Mouse (Mus musculus) pancreas, adult 10 weeks (tissue): ENCODE data around the gene Tap2. TPM values are rescaled to one million over a fixed set of nuclear protein-coding genes. Genes with fewer than 3 reads are reported as not detected.

Experiments
- polyA plus RNA-seq: library from polyadenylated mRNA; stranded (reverse); fragments of 350-450 nt; fragmentation: Illumina TruSeq; extraction: RNeasy Lipid Tissue Mini Kit (QIAGEN cat#74804); gene quantifications from one replicate; pipeline ENCODE4 v1.2.3, GENCODE M21; 2015; ENCODE audit warnings: low read depth, low replicate concordance; ENCODE audit not compliant: insufficient read depth

Tap2 gene
- polyA plus RNA-seq = 9.1 TPM

DNA sequence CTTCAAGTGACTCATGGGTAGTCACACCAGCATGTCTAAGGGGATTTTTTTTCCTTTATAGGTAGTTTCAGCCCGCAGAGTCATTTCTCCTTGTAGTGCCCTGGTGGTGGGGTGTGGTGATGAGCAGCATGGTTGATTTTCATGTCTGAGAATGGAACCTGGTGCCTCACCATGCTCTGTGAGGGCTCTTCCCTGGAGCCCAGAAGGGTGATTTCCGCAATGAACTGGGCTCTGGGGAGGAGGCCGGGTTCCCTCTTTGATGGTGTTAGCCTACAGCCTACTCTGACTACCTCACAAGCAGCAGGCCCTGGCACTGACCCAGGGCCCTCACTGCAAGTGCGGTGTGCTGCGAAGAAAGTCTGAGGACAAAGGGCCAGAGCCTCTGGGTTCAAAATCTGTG lies at the start of gene Tap2:
Tap2 (plus strand) TSS at position 84 of the 400 bp plus-strand sequence.

DNA sequence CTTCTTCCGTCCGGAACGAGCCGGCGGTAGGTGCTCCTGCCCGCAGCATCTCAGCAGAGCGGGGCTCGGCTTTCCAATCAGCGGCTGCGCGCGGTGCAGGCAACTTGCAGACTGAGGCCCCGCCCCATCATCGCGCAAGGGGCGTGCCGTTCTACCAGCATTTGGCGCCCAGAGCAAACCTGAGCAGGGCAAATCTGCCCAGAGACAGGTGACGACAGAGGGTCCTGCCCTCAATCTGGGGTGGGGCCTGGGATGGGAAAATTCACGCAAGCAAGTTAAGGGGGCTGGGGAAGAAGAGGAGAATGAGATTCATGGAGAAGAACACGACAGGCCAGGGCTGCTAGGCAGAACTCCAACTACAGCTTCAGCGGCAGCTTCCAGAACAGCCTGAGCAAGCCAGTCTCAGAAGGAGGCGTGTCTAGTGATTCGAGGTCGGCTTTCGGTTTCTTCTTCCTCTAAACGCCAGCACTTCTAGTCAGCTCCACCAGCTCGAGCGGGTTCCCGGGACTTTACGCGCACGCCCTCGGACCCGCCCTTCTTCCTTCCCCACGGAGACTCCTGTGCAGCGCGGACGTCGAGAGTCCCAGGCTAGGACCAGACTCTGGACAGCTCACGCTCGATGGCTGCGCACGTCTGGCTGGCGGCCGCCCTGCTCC lies 15.9 kb upstream of the Tap2 start, which contains the start of the genes Tap1 and Psmb9:
Tap1 (plus strand) TSS at position 293 of the 656 bp plus-strand sequence.
Psmb9 (minus strand) TSS at position 504 of the 656 bp plus-strand sequence.

DNA sequence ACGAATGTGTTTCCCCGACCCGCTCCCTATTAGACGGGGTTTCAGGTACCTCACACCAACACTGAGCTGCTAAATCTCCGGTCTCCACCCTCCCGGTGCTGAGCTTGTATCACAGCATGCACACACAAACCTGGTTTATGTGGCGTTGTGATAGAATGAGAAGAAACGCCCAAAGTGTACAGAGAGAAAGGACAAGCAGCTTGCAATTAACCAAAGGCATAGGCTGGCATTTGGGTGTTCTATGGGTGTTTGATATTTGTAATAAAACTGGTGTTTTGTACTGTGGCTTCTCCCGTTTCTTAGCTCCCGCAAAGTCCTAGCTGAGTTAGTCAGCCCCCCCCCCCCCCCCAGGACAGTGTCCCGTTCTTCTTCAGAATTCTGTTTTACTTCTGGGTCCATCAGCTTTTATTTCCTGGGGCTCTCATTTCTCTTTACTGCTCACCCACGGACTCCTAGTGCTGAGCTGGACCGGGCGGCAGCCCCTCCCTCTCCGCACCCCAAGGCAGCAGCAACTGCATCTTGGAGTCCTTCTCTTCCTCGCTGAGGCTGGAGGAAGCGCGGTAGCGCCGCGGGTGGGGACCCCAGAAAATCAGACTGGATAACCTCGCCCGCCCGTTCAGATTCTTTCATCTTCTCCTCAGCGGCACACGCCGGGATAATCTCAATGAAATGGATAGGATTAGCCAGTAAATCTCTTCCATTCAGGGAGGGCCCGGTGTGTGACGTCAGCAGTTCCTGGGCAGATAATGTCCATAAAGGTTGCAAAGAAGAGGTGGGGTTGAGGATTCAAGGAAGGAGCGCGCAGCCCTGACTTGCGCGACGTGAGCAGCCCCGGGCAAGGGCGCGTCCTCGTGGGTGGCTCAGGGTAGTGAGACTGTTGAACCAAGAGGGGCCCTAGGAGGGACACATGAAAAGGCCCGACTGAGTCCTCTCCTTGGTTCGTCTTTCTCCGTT lies 6.1 kb upstream of the Tap2 start, which contains the start of gene Psmb8:
Psmb8 (plus strand) TSS at position 781 of the 954 bp plus-strand sequence.

DNA sequence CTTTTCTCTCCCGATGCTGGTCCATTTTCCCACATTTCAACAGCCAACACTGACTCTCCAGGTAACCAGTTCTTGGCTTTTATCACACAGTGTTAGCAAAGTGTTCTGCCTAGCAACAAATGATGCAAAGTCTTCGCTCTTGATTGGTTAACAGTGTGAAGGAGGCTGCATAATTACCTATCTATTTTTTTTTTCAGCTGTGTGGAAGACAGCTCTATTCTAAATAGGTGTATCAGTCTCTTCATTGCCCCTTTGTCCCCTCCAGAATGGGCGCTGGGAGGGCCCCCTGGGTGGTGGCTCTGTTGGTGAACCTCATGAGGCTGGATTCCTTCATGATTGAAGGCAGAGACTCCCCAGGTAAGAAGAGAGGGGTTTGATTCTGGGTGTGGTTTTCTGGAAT lies 35.4 kb downstream of the Tap2 start, which contains the start of gene H2-Ob:
H2-Ob (plus strand) TSS at position 198 of the 400 bp plus-strand sequence.

DNA sequence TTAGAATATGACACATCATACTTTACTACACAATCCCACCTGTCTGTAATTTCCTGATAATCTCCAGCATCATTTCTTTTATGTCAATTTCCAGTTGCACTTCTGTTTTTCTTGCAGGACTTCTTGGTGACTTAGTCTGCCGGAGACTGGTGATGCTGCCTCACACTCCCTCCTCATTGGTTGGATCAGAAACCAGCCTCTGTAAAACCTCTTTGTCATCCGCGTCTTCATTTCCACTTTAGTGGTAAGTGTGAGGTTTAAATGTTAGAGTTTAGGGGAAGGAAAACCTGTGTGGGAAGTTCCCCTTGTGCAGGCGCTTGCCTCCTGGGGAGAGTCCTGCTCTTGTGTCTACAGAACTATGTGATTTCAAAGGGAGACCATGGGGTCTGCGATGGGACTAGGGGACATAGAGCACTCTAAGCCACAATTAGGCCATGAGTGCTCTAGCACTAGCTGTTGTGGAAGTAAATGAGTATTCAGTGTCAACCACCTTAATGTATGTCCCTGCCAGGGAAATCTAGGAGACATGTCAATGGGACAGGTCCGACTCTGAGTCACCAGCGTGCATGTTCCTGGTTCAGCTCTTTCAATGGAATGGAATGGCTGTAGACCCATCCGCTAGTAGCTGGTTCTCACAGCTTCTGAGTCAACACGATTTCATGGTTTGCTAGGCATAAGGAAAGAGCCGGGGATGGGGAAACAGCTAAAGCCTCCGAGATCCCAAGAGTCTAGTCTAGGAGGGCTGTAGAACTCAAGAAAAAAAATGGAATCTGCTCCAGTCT lies 54.5 kb downstream of the Tap2 start, which contains the start of gene H2-Ab1:
H2-Ab1 (plus strand) TSS at position 96 of the 782 bp plus-strand sequence.

Other genes starting within 250 kb of the Tap2 start
- 12.3 TPM for gene Vps52, start 247.7 kb upstream of the Tap2 start, polyA plus RNA-seq
- gene Rps18, start 247.5 kb upstream of the Tap2 start, polyA plus RNA-seq = 762 TPM
- 424 TPM for gene H2-K1, start 203.2 kb upstream of the Tap2 start, polyA plus RNA-seq
- 14.0 TPM for gene Ring1, start 178.8 kb upstream of the Tap2 start, polyA plus RNA-seq
- gene H2-Ke6, start 175.5 kb upstream of the Tap2 start, polyA plus RNA-seq = 55.1 TPM
- 42.1 TPM for gene Slc39a7, start 171.8 kb upstream of the Tap2 start, polyA plus RNA-seq
- gene Rxrb, start 171.7 kb upstream of the Tap2 start, polyA plus RNA-seq = 19.4 TPM
- 1.9 TPM for gene Col11a2, start 164.1 kb upstream of the Tap2 start, polyA plus RNA-seq
- gene H2-Oa, start 111.2 kb upstream of the Tap2 start, polyA plus RNA-seq = not detected
- 2.6 TPM for gene H2-DMa, start 84.0 kb upstream of the Tap2 start, polyA plus RNA-seq
- gene Brd2, start 80.9 kb upstream of the Tap2 start, polyA plus RNA-seq = 51.9 TPM
- gene H2-DMb2, start 60.2 kb upstream of the Tap2 start, polyA plus RNA-seq = 1.9 TPM
- 7.8 TPM for gene H2-DMb1, start 50.5 kb upstream of the Tap2 start, polyA plus RNA-seq
- 6.3 TPM for gene Tap1, start 16.0 kb upstream of the Tap2 start, polyA plus RNA-seq
- gene Psmb9, start 15.8 kb upstream of the Tap2 start, polyA plus RNA-seq = 9.2 TPM
- gene Psmb8, start 5.8 kb upstream of the Tap2 start, polyA plus RNA-seq = 13.8 TPM
- 2.1 TPM for gene H2-Ob, start 35.4 kb downstream of the Tap2 start, polyA plus RNA-seq
- gene H2-Ab1, start 54.2 kb downstream of the Tap2 start, polyA plus RNA-seq = 44.7 TPM
- 56.9 TPM for gene H2-Aa, start 84.3 kb downstream of the Tap2 start, polyA plus RNA-seq
- 37.0 TPM for gene H2-Eb1, start 102.3 kb downstream of the Tap2 start, polyA plus RNA-seq
- gene H2-Eb2, start 122.1 kb downstream of the Tap2 start, polyA plus RNA-seq = not detected
- gene Btnl2, start 151.3 kb downstream of the Tap2 start, polyA plus RNA-seq = not detected
- not detected for gene Btnl1, start 173.6 kb downstream of the Tap2 start, polyA plus RNA-seq
- 4.2 TPM for gene BC051142, start 195.3 kb downstream of the Tap2 start, polyA plus RNA-seq